Mouse (Mus musculus) forebrain, postnatal 0 days (tissue): ENCODE measurements around the gene Klk1b9. TPM values are rescaled to one million over a fixed set of nuclear protein-coding genes. Genes with fewer than 3 reads are reported as not detected.
"Not testable (repeated sequence)": the region's sequence is repeated elsewhere in the genome, so short reads cannot be mapped to it uniquely, and the experiment has no call there.

ENCODE experiments used
- ATAC-seq: fragments of 200-750 bp; cut with Nextera tagmentation; 2 replicates; pipeline ENCODE4 v1.8.0; 2017; ENCODE audit warnings: mild to moderate bottlenecking, moderate library complexity
- DNase-seq: peaks from one replicate; pipeline ENCODE4 v3.0.0-alpha.2; 2015
- H3K27ac ChIP-seq: fragments of 300-500 bp; sonication (generic); 2 replicates; pipeline ENCODE4 v1.5.1; 2014; ENCODE audit warnings: low read depth, mild to moderate bottlenecking, antibody characterized with exemption, low read length, moderate library complexity, mixed read lengths
- H3K27me3 ChIP-seq: fragments of 300-500 bp; sonication (generic); 2 replicates; pipeline ENCODE4 v1.6.1; 2014; ENCODE audit warnings: mild to moderate bottlenecking, low read length, mixed read lengths; ENCODE audit not compliant: insufficient read depth
- H3K36me3 ChIP-seq: fragments of 300-500 bp; sonication (generic); 2 replicates; pipeline ENCODE4 v1.6.1; 2014; ENCODE audit warnings: mild to moderate bottlenecking, moderate library complexity; ENCODE audit not compliant: insufficient read depth
- H3K4me1 ChIP-seq: fragments of 300-500 bp; sonication (generic); 2 replicates; pipeline ENCODE4 v1.6.1; 2014; ENCODE audit warnings: antibody characterized with exemption; ENCODE audit not compliant: insufficient read depth
- H3K4me2 ChIP-seq: fragments of 300-500 bp; sonication (generic); 2 replicates; pipeline ENCODE4 v1.6.1; 2014; ENCODE audit warnings: low read depth, mild to moderate bottlenecking, moderate library complexity
- H3K4me3 ChIP-seq: fragments of 300-500 bp; sonication (generic); 2 replicates; pipeline ENCODE4 v1.5.1; 2014; ENCODE audit warnings: low read depth, low read length, mixed read lengths
- H3K9ac ChIP-seq: fragments of 300-500 bp; sonication (generic); 2 replicates; pipeline ENCODE4 v1.6.1; 2014; ENCODE audit warnings: mild to moderate bottlenecking
- H3K9me3 ChIP-seq: fragments of 300-500 bp; sonication (generic); 2 replicates; pipeline ENCODE4 v1.6.1; 2016; ENCODE audit warnings: low read length
- CTCF ChIP-seq: sonication (generic); IDR thresholded peaks from 2 replicates; pipeline ENCODE4 v1.5.1; 2016; ENCODE audit warnings: antibody characterized with exemption, control low read depth, low read depth
- WGBS: fragments of 180-500 bp; shearing (Covaris S2); extraction: QIAGEN DNeasy Blood & Tissue Kit; methylation state at CpG from one replicate; pipeline ENCODE4 v1.1.7; 2014; 5-methylcytosine and 5-hydroxymethylcytosine counted together
- polyA plus RNA-seq: library from polyadenylated mRNA; unstranded; fragments of >200 nt; fragmentation: Nextera tagmentation; extraction: Ambion mirVana; gene quantifications from 2 replicates; pipeline ENCODE4 v1.2.1, GENCODE M21; 2015
- total RNA-seq: library from RNA; depleted of rRNA; stranded (reverse); fragments of >200 nt; gene quantifications from 2 replicates; pipeline ENCODE4 v1.2.3, GENCODE M21; 2014

The Klk1b9 gene
- total and polyA plus RNA-seq, 2 experiments from 2014 or later: not detected

- Histone ChIP-seq H3K4me2 (no peak overlapping the region), H3K27me3 (no peaks in the 10 kb centered on the region), H3K4me3 (no peak overlapping the region), H3K36me3 (no peaks in the 10 kb centered on the region), H3K27ac (no peak overlapping the region), H3K9ac (no peak overlapping the region), H3K4me1 (no peaks in the 10 kb centered on the region), H3K9me3 (no peaks in the 10 kb centered on the region)
- TF ChIP-seq CTCF: no peak
- DNase-seq: no peak
- WGBS: 92% methylated on average over 3 of the region's 3 CpGs
- ATAC-seq: no peak
Measured at GRCm38 (mm10) chr7:43944727-43945264, 31.1 kb upstream of the Klk1b9 start.

GRCm38 (mm10) chr7:43950364-43950763, 25.5 kb upstream of the Klk1b9 start, which contains the start of gene Klk1b8:
TSS of gene Klk1b8 (plus strand) at chr7:43950664.
- H3K9ac ChIP-seq: no peak within 1 kb of the TSS
- no peak within 1 kb of the TSS for H3K4me3 ChIP-seq
- H3K27me3 ChIP-seq: no peaks in the 10 kb centered on the region
- H3K4me1 ChIP-seq: no peaks in the 10 kb centered on the region
- ATAC-seq (no peak), DNase-seq (no peak)
- TF ChIP-seq CTCF: no peak
- H3K27ac ChIP-seq: no peak within 1 kb of the TSS
- H3K36me3 ChIP-seq: no peaks in the 10 kb centered on the region
- no peaks in the 10 kb centered on the region for H3K9me3 ChIP-seq
- WGBS: 74% methylated on average over 2 of the region's 2 CpGs
- no peak within 1 kb of the TSS for H3K4me2 ChIP-seq

GRCm38 (mm10) chr7:43952703-43953102, 23.2 kb upstream of the Klk1b9 start:
- no peak overlapping the region for H3K9ac ChIP-seq
- 56% methylated on average over 4 of the region's 4 CpGs for WGBS
- H3K36me3 ChIP-seq: no peaks in the 10 kb centered on the region
- ATAC-seq (no peak), DNase-seq (no peak)
- no peak overlapping the region for H3K4me2 ChIP-seq
- H3K27me3 ChIP-seq: no peaks in the 10 kb centered on the region
- no peak overlapping the region for H3K27ac ChIP-seq
- no peaks in the 10 kb centered on the region for H3K4me1 ChIP-seq
- TF ChIP-seq CTCF: no peak
- H3K9me3 ChIP-seq: no peaks in the 10 kb centered on the region
- no peak overlapping the region for H3K4me3 ChIP-seq

- ATAC-seq (no peak), DNase-seq (no peak)
- H3K27me3 ChIP-seq: no peaks in the 10 kb centered on the region
- WGBS: 62% methylated on average over 3 of the region's 3 CpGs
- H3K9ac ChIP-seq: no peak within 1 kb of the TSS
- no peak within 1 kb of the TSS for H3K27ac ChIP-seq
- H3K4me1 ChIP-seq: no peaks in the 10 kb centered on the region
- H3K36me3 ChIP-seq: no peaks in the 10 kb centered on the region
- no peak within 1 kb of the TSS for H3K4me2 ChIP-seq
- H3K4me3 ChIP-seq: no peak within 1 kb of the TSS
- no peaks in the 10 kb centered on the region for H3K9me3 ChIP-seq
- no peak for TF ChIP-seq CTCF
Measured at GRCm38 (mm10) chr7:43966451-43966850, 9.4 kb upstream of the Klk1b9 start, which contains the start of gene Klk1b1. TSS of gene Klk1b1 (plus strand) at chr7:43966751.

GRCm38 (mm10) chr7:43967058-43967457, 8.8 kb upstream of the Klk1b9 start:
- H3K36me3 ChIP-seq: no peaks in the 10 kb centered on the region
- H3K27me3 ChIP-seq: no peaks in the 10 kb centered on the region
- H3K9ac ChIP-seq: no peak overlapping the region
- H3K9me3 ChIP-seq: no peaks in the 10 kb centered on the region
- ATAC-seq: no peak
- no peaks in the 10 kb centered on the region for H3K4me1 ChIP-seq
- no peak overlapping the region for H3K4me2 ChIP-seq
- no peak for TF ChIP-seq CTCF
- DNase-seq: no peak
- 82% methylated on average over 3 of the region's 3 CpGs for WGBS
- no peak overlapping the region for H3K4me3 ChIP-seq
- H3K27ac ChIP-seq: no peak overlapping the region

- DNase-seq (no peak), ATAC-seq (no peak)
- no peak overlapping the region for H3K27ac ChIP-seq
- H3K4me3 ChIP-seq: no peak overlapping the region
- H3K4me1 ChIP-seq: no peaks in the 10 kb centered on the region
- 77% methylated on average over 2 of the region's 2 CpGs for WGBS
- H3K36me3 ChIP-seq: no peaks in the 10 kb centered on the region
- H3K27me3 ChIP-seq: no peaks in the 10 kb centered on the region
- no peak overlapping the region for H3K9ac ChIP-seq
- no peak for TF ChIP-seq CTCF
- no peak overlapping the region for H3K4me2 ChIP-seq
- H3K9me3 ChIP-seq: no peaks in the 10 kb centered on the region
Measured at GRCm38 (mm10) chr7:43967612-43968011, 8.2 kb upstream of the Klk1b9 start.

- H3K9ac ChIP-seq: no peak overlapping the region
- H3K27ac ChIP-seq: no peak overlapping the region
- no peak for ATAC-seq
- H3K4me1 ChIP-seq: no peaks in the 10 kb centered on the region
- TF ChIP-seq CTCF: no peak
- DNase-seq: no peak
- no peaks in the 10 kb centered on the region for H3K27me3 ChIP-seq
- H3K4me2 ChIP-seq: no peak overlapping the region
- H3K9me3 ChIP-seq: no peaks in the 10 kb centered on the region
- H3K36me3 ChIP-seq: no peaks in the 10 kb centered on the region
- H3K4me3 ChIP-seq: no peak overlapping the region
Measured at GRCm38 (mm10) chr7:43985657-43986056, 9.8 kb downstream of the Klk1b9 start.

- H3K9me3 ChIP-seq, H3K27ac ChIP-seq, H3K4me3 ChIP-seq, H3K36me3 ChIP-seq, H3K9ac ChIP-seq, DNase-seq, H3K4me2 ChIP-seq, H3K27me3 ChIP-seq, H3K4me1 ChIP-seq, ATAC-seq: not testable (repeated sequence)
- 71% methylated on average over 1 of the region's 1 CpGs for WGBS
Measured at GRCm38 (mm10) chr7:43994821-43995220, 19.0 kb downstream of the Klk1b9 start.

GRCm38 (mm10) chr7:43995577-43995976, 19.7 kb downstream of the Klk1b9 start, which contains the start of gene Klk1b11:
TSS of gene Klk1b11 (plus strand) at chr7:43995877.
- H3K27ac ChIP-seq, H3K4me1 ChIP-seq, H3K36me3 ChIP-seq, ATAC-seq, DNase-seq, H3K27me3 ChIP-seq, H3K9me3 ChIP-seq, H3K4me3 ChIP-seq, H3K4me2 ChIP-seq, H3K9ac ChIP-seq: not testable (repeated sequence)
- 93% methylated on average over 4 of the region's 4 CpGs for WGBS
